Mouse (Mus musculus) lung, postnatal 0 days (tissue): ENCODE results near the gene Pigz. TPM values are rescaled to one million over a fixed set of nuclear protein-coding genes. Genes with fewer than 3 reads are reported as not detected.
A peak's percentile ranks its signal among the peaks of the same experiment; 100 is the strongest.

ENCODE experiments used
- ATAC-seq: fragments of 200-750 bp; cut with Nextera tagmentation; 2 replicates; pipeline ENCODE4 v1.8.0; 2017; ENCODE audit warnings: moderate library complexity
- DNase-seq: peaks from one replicate; pipeline ENCODE4 v3.0.0-alpha.2; 2016; ENCODE audit warnings: low spot score
- H3K27ac ChIP-seq: fragments of 300-500 bp; sonication (generic); 2 replicates; pipeline ENCODE4 v1.5.1; 2014; ENCODE audit warnings: antibody characterized with exemption, mild to moderate bottlenecking, low read length, mixed read lengths
- H3K27me3 ChIP-seq: fragments of 300-500 bp; sonication (generic); replicated peaks from 2 replicates; pipeline ENCODE4 v1.6.1; 2014; ENCODE audit warnings: low read length, mixed read lengths; ENCODE audit not compliant: insufficient read depth
- H3K36me3 ChIP-seq: fragments of 300-500 bp; sonication (generic); 2 replicates; pipeline ENCODE4 v1.6.1; 2014; ENCODE audit warnings: low read length, mixed read lengths; ENCODE audit not compliant: insufficient read depth
- H3K4me1 ChIP-seq: fragments of 300-500 bp; sonication (generic); 2 replicates; pipeline ENCODE4 v1.6.1; 2014; ENCODE audit warnings: antibody characterized with exemption, low read depth, low read length, mixed read lengths; ENCODE audit not compliant: insufficient read depth
- H3K4me2 ChIP-seq: fragments of 300-500 bp; sonication (generic); replicated peaks from 2 replicates; pipeline ENCODE4 v1.6.1; 2014; ENCODE audit warnings: low read depth, mild to moderate bottlenecking, low read length, moderate library complexity, mixed read lengths
- H3K4me3 ChIP-seq: fragments of 300-500 bp; sonication (generic); 2 replicates; pipeline ENCODE4 v1.5.1; 2014; ENCODE audit warnings: low read depth, low read length
- H3K9ac ChIP-seq: fragments of 300-500 bp; sonication (generic); replicated peaks from 2 replicates; pipeline ENCODE4 v1.6.1; 2014; ENCODE audit warnings: low read depth, mild to moderate bottlenecking
- H3K9me3 ChIP-seq: fragments of 300-500 bp; sonication (generic); 2 replicates; pipeline ENCODE4 v1.6.1; 2016; ENCODE audit warnings: low read length, mixed read lengths
- CTCF ChIP-seq: IDR thresholded peaks from 2 replicates; pipeline ENCODE4 v1.5.1; 2016; ENCODE audit warnings: antibody characterized with exemption, mild to moderate bottlenecking
- EP300 ChIP-seq: IDR thresholded peaks from 2 replicates; pipeline ENCODE4 v1.6.1; 2016; ENCODE audit warnings: antibody characterized with exemption, mild to moderate bottlenecking, control low read depth
- WGBS: fragments of 180-500 bp; shearing (Covaris S2); extraction: QIAGEN DNeasy Blood & Tissue Kit; methylation state at CpG from one replicate; pipeline ENCODE4 v1.1.7; 2014; 5-methylcytosine and 5-hydroxymethylcytosine counted together
- polyA plus RNA-seq: library from polyadenylated mRNA; unstranded; fragments of >200 nt; fragmentation: Nextera tagmentation; extraction: Ambion mirVana; gene quantifications from 2 replicates; pipeline ENCODE4 v1.2.1, GENCODE M21; 2015

The Pigz gene
- polyA plus RNA-seq, 1 experiment from 2014 or later, result 0.30 TPM

DNA sequence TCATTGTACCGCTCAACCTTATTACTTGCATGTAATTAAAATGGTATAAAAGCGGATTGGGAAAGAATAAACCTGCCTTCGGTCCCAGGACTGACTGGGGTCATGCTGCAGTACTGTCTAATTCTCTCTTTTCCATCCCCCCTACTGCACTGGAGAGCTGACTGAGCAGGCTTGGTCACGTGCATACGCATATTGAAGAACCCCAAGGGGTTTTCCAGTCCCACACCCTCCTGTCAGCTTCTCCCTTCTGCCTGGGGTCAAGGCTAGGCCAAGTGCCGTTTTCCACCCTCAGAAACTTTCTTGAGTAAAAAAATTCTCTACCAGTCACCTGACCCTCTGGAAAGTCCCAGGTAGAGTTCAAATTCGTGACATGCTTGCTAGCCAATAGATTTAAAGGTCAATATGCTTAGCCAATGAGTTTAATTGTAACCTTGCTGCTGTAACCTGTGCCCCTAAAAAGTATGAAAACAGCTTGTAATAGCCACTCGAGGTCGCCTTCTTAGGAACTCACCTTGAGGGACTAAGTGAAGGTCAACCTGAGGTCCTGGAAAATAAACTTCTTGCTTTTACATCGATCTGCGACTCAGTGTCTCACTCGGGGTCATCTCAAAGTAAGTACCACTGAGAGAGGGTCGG lies 7.0 kb upstream of the Pigz start:
- no peak overlapping the region for H3K27ac ChIP-seq
- no peaks in the 10 kb centered on the region for H3K4me1 ChIP-seq
- WGBS, result 71% methylated on average over 13 of the region's 13 CpGs
- ATAC-seq, result no peak
- H3K9me3 ChIP-seq, result no peaks in the 10 kb centered on the region
- TF ChIP-seq EP300 (no peak), CTCF (no peak)
- no peaks in the 10 kb centered on the region for H3K27me3 ChIP-seq
- no peaks in the 10 kb centered on the region for H3K36me3 ChIP-seq
- no peak for DNase-seq
- H3K4me2 ChIP-seq, result no peak overlapping the region
- no peak overlapping the region for H3K9ac ChIP-seq
- H3K4me3 ChIP-seq, result no peak overlapping the region

DNA sequence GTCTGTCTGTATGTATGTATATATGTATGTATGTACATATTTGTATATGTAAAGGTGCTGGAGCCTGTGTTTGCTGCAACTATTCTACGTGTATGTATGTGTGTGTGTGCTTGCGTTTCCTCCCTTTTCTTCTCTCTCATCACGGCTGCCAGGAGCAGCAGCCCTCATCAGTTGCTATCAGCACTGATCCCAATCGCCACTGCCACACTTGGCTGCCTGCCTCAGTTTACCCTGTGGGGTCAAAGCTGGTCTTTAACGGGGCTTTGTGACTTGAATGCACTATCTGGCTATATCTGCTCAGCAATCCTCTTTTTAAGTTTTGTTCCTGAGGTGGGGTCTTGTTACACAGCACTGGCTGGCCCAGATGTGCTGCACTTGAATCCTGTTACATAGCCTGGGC lies 6.2 kb upstream of the Pigz start:
- Histone ChIP-seq H3K4me3 (no peak overlapping the region), H3K27ac (no peak overlapping the region), H3K36me3 (no peaks in the 10 kb centered on the region), H3K27me3 (no peaks in the 10 kb centered on the region), H3K9ac (no peak overlapping the region), H3K9me3 (no peaks in the 10 kb centered on the region), H3K4me1 (no peaks in the 10 kb centered on the region), H3K4me2 (no peak overlapping the region)
- TF ChIP-seq EP300 (no peak), CTCF (no peak)
- no peak for ATAC-seq
- 78% methylated on average over 5 of the region's 5 CpGs for WGBS
- no peak for DNase-seq

DNA sequence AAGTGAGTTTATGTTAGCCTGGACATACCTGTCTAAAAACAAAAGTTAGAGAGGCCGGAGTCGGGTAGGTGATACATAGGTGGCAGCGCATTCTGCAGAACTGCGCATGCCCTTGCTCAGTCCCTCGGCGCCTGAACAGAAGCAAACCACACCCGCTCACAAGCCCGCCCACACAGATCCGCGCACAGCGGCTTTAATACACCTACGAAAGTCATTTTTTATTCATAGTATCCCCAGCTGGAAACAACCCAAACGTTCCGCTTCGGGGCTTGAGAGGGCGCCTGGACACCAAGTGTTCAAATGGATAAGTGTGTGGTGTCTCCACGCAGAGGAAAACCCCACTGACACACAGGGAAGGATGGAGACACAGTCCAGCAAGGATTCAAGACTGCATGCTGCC lies 2.3 kb upstream of the Pigz start:
- Histone ChIP-seq H3K4me1 (peaks cover 11% of the 10 kb centered on the region; the same call in 1 of the 2 replicates), H3K4me2 (no peak overlapping the region), H3K27ac (no peak overlapping the region), H3K36me3 (no peaks in the 10 kb centered on the region), H3K4me3 (no peak overlapping the region), H3K9ac (no peak overlapping the region), H3K9me3 (no peaks in the 10 kb centered on the region), H3K27me3 (peaks cover 20% of the 10 kb centered on the region; the same call in 1 of the 2 replicates)
- 53% methylated on average over 17 of the region's 17 CpGs for WGBS
- DNase-seq (no peak), ATAC-seq (no peak)
- TF ChIP-seq CTCF, result no peak
- no peak for TF ChIP-seq EP300

DNA sequence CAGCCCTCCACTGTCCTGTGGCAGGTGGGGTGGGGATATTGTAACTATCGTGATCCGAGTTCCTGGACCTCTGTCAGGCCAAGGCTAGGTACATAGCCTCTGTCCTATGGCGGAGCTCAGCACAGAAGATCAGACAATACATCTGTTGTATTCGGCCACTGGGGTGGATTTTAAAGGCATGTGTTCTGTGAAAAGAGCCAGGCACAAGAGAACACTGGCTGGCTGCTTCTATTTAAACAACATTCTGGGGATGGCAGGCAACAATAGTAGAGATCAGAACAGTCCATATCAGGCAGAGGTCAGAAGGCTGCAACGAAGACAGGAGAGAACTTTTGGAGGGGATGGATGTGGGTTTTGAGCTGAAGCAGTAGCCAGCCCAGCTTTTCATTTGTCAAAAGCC lies 1.4 kb upstream of the Pigz start:
- Histone ChIP-seq H3K4me1 (peaks cover 11% of the 10 kb centered on the region; the same call in 1 of the 2 replicates), H3K36me3 (no peaks in the 10 kb centered on the region), H3K27me3 (peaks cover 23% of the 10 kb centered on the region; the same call in 1 of the 2 replicates), H3K9me3 (no peaks in the 10 kb centered on the region), H3K9ac (no peak overlapping the region), H3K4me3 (no peak overlapping the region), H3K4me2 (no peak overlapping the region), H3K27ac (no peak overlapping the region)
- 54% methylated on average over 5 of the region's 5 CpGs for WGBS
- DNase-seq, result peak; percentile 10
- TF ChIP-seq EP300, result no peak
- no peak for TF ChIP-seq CTCF
- ATAC-seq, result no peak

DNA sequence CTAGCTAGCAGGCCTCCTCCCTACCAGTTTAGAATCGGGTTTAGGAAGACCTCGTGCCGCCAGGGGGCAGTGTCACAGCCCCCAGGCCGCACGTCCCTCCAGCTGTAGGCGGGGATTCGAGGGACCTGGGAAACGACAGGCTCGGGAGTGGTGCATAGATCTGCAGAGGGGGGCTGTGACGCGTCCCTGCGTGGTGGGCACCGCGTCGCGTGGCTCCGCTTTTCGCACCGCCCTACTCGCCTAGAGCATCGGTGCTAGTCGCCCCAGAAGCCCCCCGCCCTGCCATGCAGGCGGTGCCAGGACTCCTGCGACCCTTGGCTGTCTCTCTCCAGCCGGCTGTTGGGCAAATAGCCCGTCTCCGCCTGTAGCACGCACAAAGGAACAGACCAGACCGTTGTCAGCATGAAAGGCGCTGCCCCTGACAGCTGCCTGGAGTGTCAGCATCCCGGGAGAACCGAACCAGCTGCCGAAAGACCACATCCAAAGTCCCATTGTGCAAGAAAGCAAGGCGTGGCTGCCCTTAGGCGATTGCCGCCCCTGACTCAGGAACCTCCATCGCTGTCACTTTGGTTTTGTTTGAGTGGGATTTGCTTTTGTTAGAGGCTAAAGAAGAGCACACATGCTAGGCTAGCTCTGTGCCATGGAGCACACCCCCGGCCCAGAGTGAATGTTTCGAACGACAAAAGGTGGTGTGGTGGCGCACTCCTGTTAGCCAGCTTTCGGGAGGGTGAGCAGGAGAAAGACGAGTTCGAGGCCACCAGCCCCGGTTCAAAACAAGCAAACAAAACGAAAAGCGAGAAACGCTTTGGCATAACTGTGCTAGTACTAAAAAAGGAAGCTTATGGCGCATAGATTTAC lies 582 bp upstream of the Pigz start:
- Histone ChIP-seq H3K4me3 (peak overlapping the region; percentile 51), H3K9ac (peak overlapping the region; percentile 32), H3K27me3 (peaks cover 23% of the 10 kb centered on the region; the same call in 1 of the 2 replicates), H3K4me2 (peak overlapping the region; percentile 94), H3K9me3 (no peaks in the 10 kb centered on the region), H3K36me3 (no peaks in the 10 kb centered on the region), H3K4me1 (peaks cover 11% of the 10 kb centered on the region; the same call in 1 of the 2 replicates), H3K27ac (peak overlapping the region; percentile 51; the same call in 1 of the 2 replicates)
- peak; percentile 96 for DNase-seq
- peak; percentile 95 for ATAC-seq
- no peak for TF ChIP-seq EP300
- peak; percentile 92 for TF ChIP-seq CTCF
- WGBS, result under 1% methylated on average over 50 of the region's 50 CpGs

DNA sequence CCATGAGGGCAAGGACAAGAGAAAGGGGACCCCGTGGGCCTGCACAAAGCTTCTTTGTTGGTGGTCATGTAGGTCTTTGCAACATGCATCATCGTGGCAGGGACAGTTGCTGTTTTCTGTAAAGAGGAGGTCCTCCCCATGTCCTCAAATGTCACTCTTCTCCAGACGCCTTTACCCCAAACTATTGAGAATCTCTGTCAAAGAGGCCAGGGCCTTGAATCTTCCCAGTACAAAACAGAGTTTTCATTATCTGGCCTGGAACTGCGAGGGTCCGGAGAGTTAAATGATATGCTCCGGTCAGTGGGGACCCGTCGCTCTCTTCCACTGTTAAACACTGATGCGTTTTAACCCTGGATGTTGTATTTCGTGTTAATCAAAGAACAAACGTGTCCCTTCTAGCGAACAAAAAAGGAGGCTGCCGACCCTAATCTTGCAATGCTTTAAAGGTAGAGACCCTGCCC lies 929 bp downstream of the Pigz start:
- Histone ChIP-seq H3K4me3 (0 out of 2 replicates have a peak overlapping the region, but pooled peaks have one; percentile 14), H3K4me2 (peak overlapping the region; percentile 36; the same call in 1 of the 2 replicates), H3K27me3 (peaks cover 23% of the 10 kb centered on the region; the same call in 1 of the 2 replicates), H3K27ac (no peak overlapping the region), H3K36me3 (no peaks in the 10 kb centered on the region), H3K4me1 (peaks cover 11% of the 10 kb centered on the region; the same call in 1 of the 2 replicates), H3K9me3 (no peaks in the 10 kb centered on the region), H3K9ac (no peak overlapping the region)
- WGBS, result 34% methylated on average over 13 of the region's 13 CpGs
- ATAC-seq (no peak), DNase-seq (no peak)
- TF ChIP-seq EP300, result no peak
- no peak for TF ChIP-seq CTCF
